In the genomic region with DNA sequence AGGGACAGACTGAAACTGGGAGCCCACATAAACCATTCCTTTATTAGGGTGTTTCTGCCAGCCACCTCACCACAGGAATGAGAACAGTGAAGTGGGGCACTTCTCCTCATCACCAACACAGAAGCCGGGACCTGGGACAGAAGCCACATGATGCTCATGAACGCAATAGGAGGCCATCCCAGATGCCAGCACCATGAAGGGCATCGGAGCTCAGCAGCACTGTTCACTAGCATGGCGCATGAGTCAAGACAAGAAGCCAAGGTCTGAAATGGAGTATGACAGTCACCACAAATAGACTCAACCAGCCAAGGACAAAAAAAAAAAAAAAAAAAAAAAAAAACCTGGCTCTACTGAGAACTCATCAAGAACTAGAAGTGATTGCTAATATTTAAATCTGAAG, we compare ENCODE assay signal across 14 mouse cellular contexts. TPM values are rescaled to one million over a fixed set of nuclear protein-coding genes. Genes with fewer than 3 reads are reported as not detected.
"Had no signal": no experiment of that assay in that cellular context is flagged by ENCODE, and none has a peak within 500 bp of the region (broad histone marks: within the 10 kb centered on the region; RNA-seq: fewer than 3 reads in every experiment).

No protein-coding gene starts in this region.

- H3K9me3 ChIP-seq: liver, embryonic 13.5 days had no signal

- H3K36me3 ChIP-seq: liver, embryonic 13.5 days had no signal

- H3K27me3 ChIP-seq: liver, embryonic 13.5 days had no signal

- H3K4me3 ChIP-seq: liver, embryonic 13.5 days had no signal

- H3K9ac ChIP-seq: liver, embryonic 13.5 days had no signal

- H3K4me1 ChIP-seq: liver, embryonic 13.5 days had no signal

- DNase-seq: kidney, postnatal 25 days; liver, embryonic 13.5 days; lung, adult 2 months; lung, postnatal 14 days; lung, postnatal 4 days; midbrain, embryonic 14.5 days; thymus, adult 18-20 months; thymus, postnatal 36 days had no signal

- H3K4me2 ChIP-seq: liver, embryonic 13.5 days; midbrain, embryonic 11.5 days had no signal

- H3K27ac ChIP-seq: kidney, postnatal 0 days; liver, embryonic 13.5 days had no signal

RNA-seq across cellular contexts. Expression of gene Rnf112, which starts 13.5 kb away (rescaled TPM):
- total RNA-seq: liver, adult 2 months; megakaryocyte progenitor cell, adult 5-6 weeks; megakaryocyte-erythroid progenitor cell, adult 5-6 weeks had no signal
- polyA plus RNA-seq: liver, adult 2 months; spleen, adult 2 months had no signal

RNA-seq across cellular contexts. Expression of gene Mfap4, which starts 44.8 kb away (rescaled TPM):
- total RNA-seq: megakaryocyte progenitor cell, adult 5-6 weeks; megakaryocyte-erythroid progenitor cell, adult 5-6 weeks had no signal
